8 mouse cellular contexts compared by ENCODE assay signal in genomic region chr8:83714676-83715030, GRCm38 (mm10). TPM values are rescaled to one million over a fixed set of nuclear protein-coding genes. Genes with fewer than 3 reads are reported as not detected.
A peak's percentile ranks its signal among the peaks of the same experiment; 100 is the strongest.
DNase-seq lines count a peak whose midpoint lies in the region; ATAC-seq and TF ChIP-seq lines count a peak whose summit lies in the region.

No protein-coding gene starts in this region.

- TF ChIP-seq CTCF in heart, postnatal 0 days (IDR thresholded peaks at IDR 0.05; ENCODE audit: low read depth) = no peak

- 18% methylated on average over 8 of the region's 8 CpGs for WGBS in heart, postnatal 0 days
- WGBS in hindbrain, embryonic 14.5 days = 18% methylated on average over 8 of the region's 8 CpGs
- WGBS in midbrain, embryonic 14.5 days = 17% methylated on average over 8 of the region's 8 CpGs

- H3K4me1 ChIP-seq in heart, postnatal 0 days (ENCODE audit: control insufficient read depth, insufficient read depth) = peaks cover 20% of the 10 kb centered on the region
- peaks cover 3% of the 10 kb centered on the region; the same call in 1 of the 2 replicates for H3K4me1 ChIP-seq in brown adipose tissue, adult 24 weeks (ENCODE audit: control insufficient read depth, insufficient read depth, insufficient read length, low read length)
- H3K4me1 ChIP-seq in hindbrain, embryonic 14.5 days (replicated peaks; ENCODE audit: control insufficient read depth, insufficient read depth, low read length) = peaks cover 11% of the 10 kb centered on the region
- peaks cover 13% of the 10 kb centered on the region for H3K4me1 ChIP-seq in midbrain, embryonic 14.5 days (ENCODE audit: control insufficient read depth, insufficient read depth, low read length)

- H3K9me3 ChIP-seq in heart, postnatal 0 days (replicated peaks; ENCODE audit: control insufficient read depth, low read length) = no peaks in the 10 kb centered on the region
- H3K9me3 ChIP-seq in hindbrain, embryonic 14.5 days (ENCODE audit: control insufficient read depth, low read length) = no peaks in the 10 kb centered on the region
- no peaks in the 10 kb centered on the region for H3K9me3 ChIP-seq in midbrain, embryonic 14.5 days (ENCODE audit: control insufficient read depth, low read length)

- H3K36me3 ChIP-seq in heart, postnatal 0 days (replicated peaks; ENCODE audit: control insufficient read depth, insufficient read depth, low read length) = peaks cover 6% of the 10 kb centered on the region
- peaks cover 6% of the 10 kb centered on the region for H3K36me3 ChIP-seq in hindbrain, embryonic 14.5 days (replicated peaks; ENCODE audit: control insufficient read depth, insufficient read depth)
- no peaks in the 10 kb centered on the region; the same call in 1 of the 2 replicates for H3K36me3 ChIP-seq in midbrain, embryonic 14.5 days (ENCODE audit: control insufficient read depth, insufficient read depth, low read length)

- TF ChIP-seq EP300 in heart, postnatal 0 days (IDR thresholded peaks at IDR 0.05; ENCODE audit: low read depth) = no peak

- no peak for DNase-seq in heart, postnatal 0 days (ENCODE audit: low spot score)
- no peak for DNase-seq in heart, postnatal 25 days (ENCODE audit: low spot score)
- DNase-seq in hindbrain, embryonic 14.5 days (ENCODE audit: low spot score) = no peak
- no peak for DNase-seq in midbrain, embryonic 14.5 days
- DNase-seq in cerebellum, adult 11 months = no peak
- DNase-seq in right cerebral cortex, adult 2 months (ENCODE audit: low spot score in 2 of 2) = no peak
- no peak for DNase-seq in cerebellum, postnatal 10 days

- no peak for ATAC-seq in heart, postnatal 0 days (ENCODE audit: insufficient read depth, low read depth)
- ATAC-seq in hindbrain, embryonic 14.5 days (ENCODE audit: low FRiP score) = no peak; the same call in 1 of the 2 replicates
- no peak for ATAC-seq in midbrain, embryonic 14.5 days (ENCODE audit: low FRiP score, low TSS enrichment)

- peak overlapping the region; percentile 37 for H3K4me2 ChIP-seq in heart, postnatal 0 days (ENCODE audit: low read depth, low read length)
- H3K4me2 ChIP-seq in hindbrain, embryonic 14.5 days (replicated peaks) = peak overlapping the region; percentile 52
- H3K4me2 ChIP-seq in midbrain, embryonic 14.5 days (ENCODE audit: low read length) = peak overlapping the region; percentile 46

- peak overlapping the region; percentile 27 for H3K27ac ChIP-seq in heart, postnatal 0 days (ENCODE audit: low read depth)
- H3K27ac ChIP-seq in brown adipose tissue, adult 24 weeks (replicated peaks; ENCODE audit: low read depth, low read length) = peak overlapping the region; percentile 76
- H3K27ac ChIP-seq in hindbrain, embryonic 14.5 days = no peak overlapping the region
- H3K27ac ChIP-seq in midbrain, embryonic 14.5 days (replicated peaks; ENCODE audit: low read depth, low read length) = 0 out of 2 replicates have a peak overlapping the region, but pooled peaks have one; percentile 92

- no peaks in the 10 kb centered on the region for H3K27me3 ChIP-seq in heart, postnatal 0 days (ENCODE audit: control insufficient read depth, insufficient read depth, low read length)
- H3K27me3 ChIP-seq in hindbrain, embryonic 14.5 days (ENCODE audit: control insufficient read depth, insufficient read depth, low read length) = no peaks in the 10 kb centered on the region
- H3K27me3 ChIP-seq in midbrain, embryonic 14.5 days (ENCODE audit: control insufficient read depth, insufficient read depth, low read length) = no peaks in the 10 kb centered on the region

- peak overlapping the region; percentile 93 for H3K4me3 ChIP-seq in heart, postnatal 0 days (ENCODE audit: low read depth, low read length)
- peak overlapping the region; percentile 36 for H3K4me3 ChIP-seq in brown adipose tissue, adult 24 weeks (ENCODE audit: insufficient read depth, low read depth, low read length)
- peak overlapping the region; percentile 72 for H3K4me3 ChIP-seq in hindbrain, embryonic 14.5 days (replicated peaks; ENCODE audit: low read length)
- H3K4me3 ChIP-seq in midbrain, embryonic 14.5 days (replicated peaks; ENCODE audit: low read depth, low read length) = peak overlapping the region; percentile 85

- intact Hi-C loops in heart, postnatal 25 days (cut with DNase I) = loop anchor here (2.0 kb wide), 1 partner anchor 16 kb away; the partner anchor contains the start of gene Pkn1

- no peak overlapping the region for H3K9ac ChIP-seq in heart, postnatal 0 days (replicated peaks; ENCODE audit: low read depth, low read length)
- no peak overlapping the region for H3K9ac ChIP-seq in hindbrain, embryonic 14.5 days
- no peak overlapping the region for H3K9ac ChIP-seq in midbrain, embryonic 14.5 days (replicated peaks; ENCODE audit: low read length)

RNA-seq across cellular contexts. Expression of gene Ddx39, which starts 0.3 kb away (rescaled TPM):
- 92.5 and 95.7 TPM in 2 replicates for total RNA-seq in heart, postnatal 0 days (2014; rRNA removed; ENCODE audit: low replicate concordance)
- polyA plus RNA-seq in heart, postnatal 0 days (2015; fragmentation: Nextera tagmentation; extraction: Ambion mirVana) = 75.5 and 79.3 TPM in 2 replicates
- total RNA-seq in heart, postnatal 25 days (2021) = 10 to 100 TPM; 20.0 to 21.6 TPM
- polyA plus RNA-seq in brown adipose tissue, adult 24 weeks (2012; ENCODE audit: insufficient read depth, insufficient read length, missing spikeins) = 7.7 and 14.1 TPM in 2 replicates
- 85.6 and 87.4 TPM in 2 replicates for polyA plus RNA-seq in hindbrain, embryonic 14.5 days (2014; fragmentation: Nextera tagmentation; extraction: Ambion mirVana)
- 109 and 113 TPM in 2 replicates for polyA plus RNA-seq in midbrain, embryonic 14.5 days (2014; fragmentation: Nextera tagmentation; extraction: Ambion mirVana)

RNA-seq across cellular contexts. Expression of gene Pkn1, which starts 15.7 kb away (rescaled TPM):
- total RNA-seq in heart, postnatal 0 days (2014; rRNA removed; ENCODE audit: low replicate concordance) = 44.2 and 57.4 TPM in 2 replicates
- 13.0 and 14.2 TPM in 2 replicates for polyA plus RNA-seq in heart, postnatal 0 days (2015; fragmentation: Nextera tagmentation; extraction: Ambion mirVana)
- 10 to 100 TPM; 58.6 to 58.8 TPM for total RNA-seq in heart, postnatal 25 days (2021)
- 98.1 and 111 TPM in 2 replicates for polyA plus RNA-seq in brown adipose tissue, adult 24 weeks (2012; ENCODE audit: insufficient read depth, insufficient read length, missing spikeins)
- 30.2 and 30.4 TPM in 2 replicates for polyA plus RNA-seq in hindbrain, embryonic 14.5 days (2014; fragmentation: Nextera tagmentation; extraction: Ambion mirVana)
- polyA plus RNA-seq in midbrain, embryonic 14.5 days (2014; fragmentation: Nextera tagmentation; extraction: Ambion mirVana) = 26.6 TPM in 2 replicates

RNA-seq across cellular contexts. Expression of gene Adgre5, which starts 26.5 kb away (rescaled TPM):
- total RNA-seq in heart, postnatal 0 days (2014; rRNA removed; ENCODE audit: low replicate concordance) = 46.4 and 51.2 TPM in 2 replicates
- 35.3 and 35.8 TPM in 2 replicates for polyA plus RNA-seq in heart, postnatal 0 days (2015; fragmentation: Nextera tagmentation; extraction: Ambion mirVana)
- 10 to 100 TPM; 39.4 to 56.9 TPM for total RNA-seq in heart, postnatal 25 days (2021)
- 30.1 and 34.2 TPM in 2 replicates for polyA plus RNA-seq in brown adipose tissue, adult 24 weeks (2012; ENCODE audit: insufficient read depth, insufficient read length, missing spikeins)
- polyA plus RNA-seq in hindbrain, embryonic 14.5 days (2014; fragmentation: Nextera tagmentation; extraction: Ambion mirVana) = 13.5 and 13.7 TPM in 2 replicates
- 8.5 and 12.3 TPM in 2 replicates for polyA plus RNA-seq in midbrain, embryonic 14.5 days (2014; fragmentation: Nextera tagmentation; extraction: Ambion mirVana)

RNA-seq across cellular contexts. Expression of gene Ptger1, which starts 48.2 kb away (rescaled TPM):
- 0.15 TPM in 1 of 2 replicates, not detected in the other for total RNA-seq in heart, postnatal 0 days (2014; rRNA removed; ENCODE audit: low replicate concordance)
- 0.20 and 0.32 TPM in 2 replicates for polyA plus RNA-seq in heart, postnatal 0 days (2015; fragmentation: Nextera tagmentation; extraction: Ambion mirVana)
- total RNA-seq in heart, postnatal 25 days (2021) = under 1 TPM; 0.25 to 0.34 TPM
- not detected in 2 replicates for polyA plus RNA-seq in brown adipose tissue, adult 24 weeks (2012; ENCODE audit: insufficient read depth, insufficient read length, missing spikeins)
- 1.8 and 1.9 TPM in 2 replicates for polyA plus RNA-seq in hindbrain, embryonic 14.5 days (2014; fragmentation: Nextera tagmentation; extraction: Ambion mirVana)
- 0.72 and 1.3 TPM in 2 replicates for polyA plus RNA-seq in midbrain, embryonic 14.5 days (2014; fragmentation: Nextera tagmentation; extraction: Ambion mirVana)

Comparison
In these comparisons a context has a peak if more than half of its experiments do, and no peak if none do; other contexts are left out.
1. H3K4me3 ChIP-seq: peak in every context shown above with its lines; median percentile 93 in heart, postnatal 0 days; 85 in midbrain, embryonic 14.5 days; 72 in hindbrain, embryonic 14.5 days; 36 in brown adipose tissue, adult 24 weeks.